Mouse (Mus musculus) erythroblast, embryonic 14.5 days (primary cell): ENCODE results near the gene Abhd4.

Experiments
- GATA1 ChIP-seq: IDR thresholded peaks from 2 replicates; pipeline ENCODE4 v1.6.1; 2012; ENCODE audit warnings: low read length, inconsistent platforms, mixed read lengths
- TAL1 ChIP-seq: IDR thresholded peaks from 3 replicates; pipeline ENCODE4 v1.6.1; 2012; ENCODE audit warnings: low read length, inconsistent platforms, mixed read lengths

GRCm38 (mm10) chr14:54206750-54207550, 47.0 kb upstream of the Abhd4 start:
- TF ChIP-seq GATA1 (no peak), TAL1 (no peak)
